8 mouse cellular contexts compared by ENCODE assay signal in the genomic region with DNA sequence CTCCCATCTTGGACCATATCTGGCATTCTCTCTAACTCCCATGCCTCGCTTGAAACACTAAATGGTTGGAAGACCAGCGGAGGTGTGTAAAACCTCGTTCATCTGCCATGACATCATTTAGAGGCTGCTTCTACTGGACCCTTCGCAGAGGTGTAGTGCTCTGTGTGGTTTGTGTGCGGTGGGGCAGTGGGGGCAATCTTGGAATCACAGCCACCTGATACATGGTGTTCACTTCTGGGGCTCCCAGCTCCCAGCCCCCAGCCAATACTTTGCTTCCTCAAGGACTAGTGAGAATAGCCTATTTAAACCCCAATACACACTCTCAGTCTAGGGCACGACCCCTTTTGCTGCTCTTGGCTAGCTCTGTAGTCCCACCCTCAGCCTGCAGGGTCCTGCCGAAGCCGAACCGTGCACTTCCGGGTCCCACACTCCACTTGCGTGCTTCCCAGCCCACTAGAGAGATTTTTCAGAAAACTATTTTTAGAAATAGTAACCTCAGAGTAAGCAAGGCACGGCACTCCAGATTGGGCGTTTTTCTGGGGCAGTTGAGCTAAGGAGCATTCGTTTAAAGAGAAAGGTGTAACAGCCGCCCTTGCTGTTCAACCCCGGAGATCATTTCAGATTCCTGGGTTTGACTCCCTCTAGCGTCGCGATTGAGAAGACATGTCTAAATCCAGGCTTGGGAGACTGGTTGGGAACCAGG.
A peak's percentile ranks its signal among the peaks of the same experiment; 100 is the strongest.
DNase-seq lines count a peak whose midpoint lies in the region; ATAC-seq lines count a peak whose summit lies in the region.

No protein-coding gene starts in this region.

- H3K4me2 ChIP-seq in forebrain, embryonic 11.5 days (ENCODE audit: low read depth, low read length, severe bottlenecking): peak overlapping the region; percentile 58
- H3K4me2 ChIP-seq in heart, embryonic 16.5 days (ENCODE audit: low read depth, low read length): peak overlapping the region; percentile 70
- peak overlapping the region; percentile 64 for H3K4me2 ChIP-seq in liver, embryonic 13.5 days
- H3K4me2 ChIP-seq in stomach, embryonic 15.5 days: peak overlapping the region; percentile 76

- DNase-seq in forebrain, embryonic 11.5 days (ENCODE audit: low spot score): peak; percentile 82
- peak; percentile 83 to 92 for DNase-seq in kidney, postnatal 25 days
- DNase-seq in liver, embryonic 13.5 days: peak; percentile 16
- DNase-seq in neural tube, embryonic 10.5 days (ENCODE audit: extremely low spot score, low spot score): peak; percentile 80

- ATAC-seq in CD4-positive, CD25-positive, alpha-beta regulatory T cell, adult 4 months: peak; percentile 59
- ATAC-seq in forebrain, embryonic 11.5 days (replicated peaks; ENCODE audit: low FRiP score): peak; percentile 91
- peak; percentile 73 for ATAC-seq in heart, embryonic 16.5 days (replicated peaks; ENCODE audit: extremely low read depth, insufficient read depth, low FRiP score)
- ATAC-seq in liver, embryonic 13.5 days (ENCODE audit: low read depth): peak; percentile 62
- ATAC-seq in stomach, embryonic 15.5 days (ENCODE audit: insufficient read depth, low FRiP score, low read depth): peak; percentile 77

- peak overlapping the region; percentile 56 for H3K4me3 ChIP-seq in brown adipose tissue, adult 24 weeks (ENCODE audit: insufficient read depth, low read depth, low read length)
- H3K4me3 ChIP-seq in forebrain, embryonic 11.5 days (ENCODE audit: low read depth, low read length): peak overlapping the region; percentile 39
- peak overlapping the region; percentile 60 for H3K4me3 ChIP-seq in heart, embryonic 16.5 days (ENCODE audit: low read length)
- peak overlapping the region; percentile 54 for H3K4me3 ChIP-seq in liver, embryonic 13.5 days (replicated peaks)
- peak overlapping the region; percentile 47 for H3K4me3 ChIP-seq in stomach, embryonic 15.5 days (replicated peaks)

- H3K36me3 ChIP-seq in forebrain, embryonic 11.5 days (ENCODE audit: control insufficient read depth, insufficient read depth, low read length): no peaks in the 10 kb centered on the region
- no peaks in the 10 kb centered on the region for H3K36me3 ChIP-seq in heart, embryonic 16.5 days (ENCODE audit: control insufficient read depth, insufficient read depth)
- no peaks in the 10 kb centered on the region for H3K36me3 ChIP-seq in liver, embryonic 13.5 days
- no peaks in the 10 kb centered on the region for H3K36me3 ChIP-seq in stomach, embryonic 15.5 days

- no peaks in the 10 kb centered on the region; the same call in 1 of the 2 replicates for H3K27me3 ChIP-seq in forebrain, embryonic 11.5 days (ENCODE audit: control insufficient read depth, insufficient read depth, low read length)
- H3K27me3 ChIP-seq in heart, embryonic 16.5 days (ENCODE audit: control insufficient read depth, insufficient read depth, low read length): no peaks in the 10 kb centered on the region
- no peaks in the 10 kb centered on the region for H3K27me3 ChIP-seq in liver, embryonic 13.5 days
- no peaks in the 10 kb centered on the region for H3K27me3 ChIP-seq in stomach, embryonic 15.5 days (replicated peaks)

- H3K9ac ChIP-seq in forebrain, embryonic 11.5 days (ENCODE audit: low read length): peak overlapping the region; percentile 57
- H3K9ac ChIP-seq in heart, embryonic 16.5 days (ENCODE audit: low read length): peak overlapping the region; percentile 73
- H3K9ac ChIP-seq in liver, embryonic 13.5 days: peak overlapping the region; percentile 45; the same call in 1 of the 2 replicates
- H3K9ac ChIP-seq in stomach, embryonic 15.5 days: peak overlapping the region; percentile 32; the same call in 1 of the 2 replicates

- H3K9me3 ChIP-seq in forebrain, embryonic 11.5 days (ENCODE audit: control insufficient read depth, low read length): no peaks in the 10 kb centered on the region
- H3K9me3 ChIP-seq in heart, embryonic 16.5 days (replicated peaks; ENCODE audit: control insufficient read depth, low read length): no peaks in the 10 kb centered on the region
- H3K9me3 ChIP-seq in liver, embryonic 13.5 days (replicated peaks): no peaks in the 10 kb centered on the region
- H3K9me3 ChIP-seq in stomach, embryonic 15.5 days: no peaks in the 10 kb centered on the region

- H3K27ac ChIP-seq in brown adipose tissue, adult 24 weeks (replicated peaks; ENCODE audit: low read depth, low read length): peak overlapping the region; percentile 77
- no peak overlapping the region for H3K27ac ChIP-seq in forebrain, embryonic 11.5 days (ENCODE audit: low read depth, low read length)
- peak overlapping the region; percentile 78 for H3K27ac ChIP-seq in heart, embryonic 16.5 days (ENCODE audit: low read length)
- H3K27ac ChIP-seq in liver, embryonic 13.5 days: no peak overlapping the region
- H3K27ac ChIP-seq in stomach, embryonic 15.5 days: peak overlapping the region; percentile 67

- WGBS in forebrain, embryonic 11.5 days: 22% methylated on average over 19 of the region's 19 CpGs
- 18% methylated on average over 19 of the region's 19 CpGs for WGBS in heart, embryonic 16.5 days
- WGBS in liver, embryonic 13.5 days (ENCODE audit: insufficient replicate concordance): 15% methylated on average over 19 of the region's 19 CpGs
- 21% methylated on average over 19 of the region's 19 CpGs for WGBS in stomach, embryonic 15.5 days

- H3K4me1 ChIP-seq in brown adipose tissue, adult 24 weeks (ENCODE audit: control insufficient read depth, insufficient read depth, insufficient read length, low read length): peaks cover 14% of the 10 kb centered on the region; the same call in 1 of the 2 replicates
- 0 out of 2 replicates have a peak, but pooled peaks cover 2% of the 10 kb centered on the region for H3K4me1 ChIP-seq in forebrain, embryonic 11.5 days (replicated peaks; ENCODE audit: control insufficient read depth, insufficient read depth, low read length)
- peaks cover 10% of the 10 kb centered on the region for H3K4me1 ChIP-seq in heart, embryonic 16.5 days (ENCODE audit: control insufficient read depth, insufficient read depth, low read length)
- H3K4me1 ChIP-seq in liver, embryonic 13.5 days (replicated peaks): 0 out of 2 replicates have a peak, but pooled peaks cover 4% of the 10 kb centered on the region
- peaks cover 5% of the 10 kb centered on the region for H3K4me1 ChIP-seq in stomach, embryonic 15.5 days

Comparison
In these comparisons a context has a peak if more than half of its experiments do, and no peak if none do; other contexts are left out.
1. H3K27ac ChIP-seq: peak in brown adipose tissue, adult 24 weeks (single experiment), heart, embryonic 16.5 days (single experiment) and stomach, embryonic 15.5 days (single experiment); none in forebrain, embryonic 11.5 days (single experiment) and liver, embryonic 13.5 days (single experiment).
2. DNase-seq: peak in every context shown above with its lines; median percentile 88 in kidney, postnatal 25 days; 82 in forebrain, embryonic 11.5 days; 80 in neural tube, embryonic 10.5 days; 16 in liver, embryonic 13.5 days.
3. Peak in every context shown above with its lines, with median percentiles within 50 percentile points of each other: ATAC-seq, H3K4me3 ChIP-seq, H3K4me2 ChIP-seq and H3K9ac ChIP-seq.